In genomic region chr8:111729233-111730170, GRCm38 (mm10) we compare ENCODE assay signal across 10 mouse cellular contexts. TPM values are rescaled to one million over a fixed set of nuclear protein-coding genes. Genes with fewer than 3 reads are reported as not detected.
A peak's percentile ranks its signal among the peaks of the same experiment; 100 is the strongest.
DNase-seq lines count a peak whose midpoint lies in the region; ATAC-seq and TF ChIP-seq lines count a peak whose summit lies in the region.
"Had no signal": no experiment of that assay in that cellular context is flagged by ENCODE, and none has a peak within 500 bp of the region (broad histone marks: within the 10 kb centered on the region; RNA-seq: fewer than 3 reads in every experiment).

No protein-coding gene starts in this region.

- H3K27me3 ChIP-seq in limb, embryonic 10.5 days (ENCODE audit: low read depth, poor library complexity, severe bottlenecking) = no peaks in the 10 kb centered on the region

- WGBS in limb, embryonic 10.5 days = 70% methylated on average over 7 of the region's 7 CpGs

- peaks cover 15 to 37% of the 10 kb centered on the region in 2 experiments for H3K4me1 ChIP-seq in ES-E14 (ENCODE audit: control insufficient read depth in 2 of 2, insufficient read depth in 2 of 2, low read length in 2 of 2, poor library complexity in 1 of 2)
- peaks cover 88% of the 10 kb centered on the region for H3K4me1 ChIP-seq in limb, embryonic 10.5 days

- 0 out of 4 replicates have a peak overlapping the region, but pooled peaks of 1 of the 2 experiments have one; percentile 15 for H3K4me3 ChIP-seq in ES-E14 (ENCODE audit: insufficient read depth in 1 of 2, low read depth in 1 of 2, low read length in 2 of 2, poor library complexity in 1 of 2, severe bottlenecking in 1 of 2)
- H3K4me3 ChIP-seq in limb, embryonic 10.5 days = peak overlapping the region; percentile 6; the same call in 1 of the 2 replicates

- no peaks in the 10 kb centered on the region for H3K9me3 ChIP-seq in ES-E14 (ENCODE audit: control insufficient read depth, insufficient read depth, low read depth, low read length)
- no peaks in the 10 kb centered on the region for H3K9me3 ChIP-seq in limb, embryonic 10.5 days (replicated peaks)

- peak; percentile 12 for DNase-seq in gastrocnemius, postnatal 14 days
- DNase-seq in gastrocnemius, adult 18-20 months (ENCODE audit: low spot score) = no peak
- DNase-seq in ES-E14 (ENCODE audit: low read depth, low spot score) = no peak
- DNase-seq in gonadal fat pad, adult 2 months (ENCODE audit: low read depth) = peak; percentile 77
- DNase-seq in limb, embryonic 10.5 days (ENCODE audit: low spot score) = no peak
- no peak for DNase-seq in retina, postnatal 1 day
- no peak for DNase-seq in retina, embryonic 14.5 days (ENCODE audit: low spot score)

- intact Hi-C loops in gastrocnemius, postnatal 14 days (cut with DNase I; ENCODE audit: low total_unique reads) = no loop called here

- ATAC-seq in frontal cortex, adult (ENCODE audit: low TSS enrichment) = no peak

- in situ Hi-C loops in ES-E14 (cut with MboI; ENCODE audit: low sequenced_read_pairs in 2 of 2, unreplicated experiment in 2 of 2) = no loop called here

- H3K27ac ChIP-seq in ES-E14 (ENCODE audit: insufficient read depth, low read depth, low read length, poor library complexity, severe bottlenecking) = 0 out of 2 replicates have a peak overlapping the region, but pooled peaks have one; percentile 4
- H3K27ac ChIP-seq in limb, embryonic 10.5 days = no peak overlapping the region; the same call in 1 of the 2 replicates
- H3K27ac ChIP-seq: liver, embryonic 14.5 days had no signal

- H3K9ac ChIP-seq in ES-E14 (ENCODE audit: insufficient read depth, low read depth, low read length, poor library complexity, severe bottlenecking) = no peak overlapping the region
- H3K9ac ChIP-seq: liver, embryonic 14.5 days had no signal

- H3K36me3 ChIP-seq in ES-E14 (ENCODE audit: control insufficient read depth, insufficient read depth, low read length, poor library complexity, severe bottlenecking) = peaks cover 7% of the 10 kb centered on the region; the same call in 1 of the 2 replicates
- H3K36me3 ChIP-seq in limb, embryonic 10.5 days = peaks cover 6% of the 10 kb centered on the region; the same call in 1 of the 2 replicates

TF ChIP-seq in ES-E14, 5 proteins besides CTCF, POLR2A, EP300 and RAD21:
- TF ChIP-seq CHD2 (IDR thresholded peaks at IDR 0.05; ENCODE audit: low read depth, low read length) (no peak), ZNF384 (IDR thresholded peaks at IDR 0.05; ENCODE audit: low read depth, low read length) (no peak), HCFC1 (IDR thresholded peaks at IDR 0.05; ENCODE audit: borderline replicate concordance, insufficient read depth, low read length) (no peak), MAFK (IDR thresholded peaks at IDR 0.05; ENCODE audit: insufficient read depth, low read depth, low read length) (no peak), ZC3H11A (IDR thresholded peaks at IDR 0.05; ENCODE audit: borderline replicate concordance, low read depth, low read length) (no peak)

RNA-seq across cellular contexts. Expression of gene Bcar1, which starts 14.1 kb away (rescaled TPM):
- 10 to 100 TPM; 15.5 to 17.4 TPM for total RNA-seq in gastrocnemius, postnatal 14 days (2021)
- total RNA-seq in gastrocnemius, adult 18-20 months (2021) = 10 to 100 TPM; 10.6 to 10.8 TPM
- 52.9 and 72.6 TPM in 2 replicates for total RNA-seq in ES-E14 (2012; rRNA removed)
- 54.5 and 58.1 TPM in 2 replicates for polyA plus RNA-seq in gonadal fat pad, adult 2 months (2012; rRNA removed)
- 50.2 and 50.4 TPM in 2 replicates for polyA plus RNA-seq in limb, embryonic 10.5 days (2016; fragmentation: Nextera tagmentation; extraction: Ambion mirVana)
- total RNA-seq: common myeloid progenitor, adult 5-6 weeks had no signal

RNA-seq across cellular contexts. Expression of gene Ctrb1, which starts 38.7 kb away (rescaled TPM):
- under 1 TPM in 1 of 2 experiments, not detected in 1; 0.44 TPM for total RNA-seq in gastrocnemius, postnatal 14 days (2021)
- total RNA-seq in gastrocnemius, adult 18-20 months (2021) = under 1 TPM in 1 of 2 experiments, not detected in 1; 0.71 TPM
- total RNA-seq in ES-E14 (2012; rRNA removed) = 0.22 and 0.48 TPM in 2 replicates
- polyA plus RNA-seq in gonadal fat pad, adult 2 months (2012; rRNA removed) = 4.4 and 35.9 TPM in 2 replicates
- polyA plus RNA-seq in limb, embryonic 10.5 days (2016; fragmentation: Nextera tagmentation; extraction: Ambion mirVana) = not detected in 2 replicates
- total RNA-seq: common myeloid progenitor, adult 5-6 weeks had no signal

Comparison
In these comparisons a context has a peak if more than half of its experiments do, and no peak if none do; other contexts are left out.
1. DNase-seq: peak in gastrocnemius, postnatal 14 days (single experiment) and gonadal fat pad, adult 2 months (single experiment); none in gastrocnemius, adult 18-20 months (single experiment), ES-E14 (single experiment), limb, embryonic 10.5 days (single experiment), retina, postnatal 1 day (single experiment) and retina, embryonic 14.5 days (single experiment).